Mouse (Mus musculus): ENCODE results near the gene Dvl2. TPM values are rescaled to one million over a fixed set of nuclear protein-coding genes. Genes with fewer than 3 reads are reported as not detected.

The Dvl2 gene
- polyA plus RNA-seq, 1 experiment from 2014 or later, result 9.8 TPM

GRCm38 (mm10) chr11:70029130-70029801 lies 28.9 kb downstream of the Dvl2 start:
- peak; percentile 67 for DNase-seq (ENCODE audit: low spot score)
- no peak overlapping the region for H3K9ac ChIP-seq (ENCODE audit: low read length)

DNA sequence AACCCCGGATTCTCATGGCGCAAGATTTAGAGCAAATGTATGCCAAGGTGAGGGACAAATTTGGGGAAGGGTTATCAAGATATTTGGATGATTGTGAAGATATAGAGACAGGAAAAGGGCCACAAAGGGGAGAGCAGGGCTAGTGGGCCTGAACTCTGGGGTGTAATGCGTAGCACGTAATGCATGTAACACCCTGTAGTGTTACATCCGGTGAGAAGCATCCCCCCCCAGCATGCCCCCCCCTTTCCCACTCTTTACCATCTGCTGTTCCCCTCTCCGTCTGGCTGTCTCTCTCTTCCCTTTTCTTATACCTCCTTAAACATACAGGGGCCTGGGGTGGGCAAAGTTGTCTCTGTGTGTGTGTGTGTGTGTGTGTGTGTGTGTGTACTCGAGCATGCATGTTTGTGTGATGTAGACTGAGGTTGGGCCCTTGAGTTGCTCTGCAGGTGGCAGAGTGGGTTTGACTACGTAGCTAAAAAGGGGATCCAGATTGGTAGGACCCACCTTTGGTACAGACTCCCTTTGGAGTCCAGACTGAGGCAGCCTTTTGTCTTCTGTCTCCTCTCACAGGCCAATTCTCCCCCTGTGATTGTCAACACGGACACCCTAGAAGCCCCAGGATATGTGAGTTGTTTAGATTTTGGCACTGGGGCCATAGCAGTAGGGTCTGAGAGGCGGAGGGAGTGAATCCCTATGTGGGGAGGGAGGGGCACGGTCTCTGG lies 29.6 kb downstream of the Dvl2 start:
- H3K9ac ChIP-seq (ENCODE audit: low read length), result no peak overlapping the region
- peaks cover 7% of the 10 kb centered on the region; the same call in 1 of the 2 replicates for H3K4me1 ChIP-seq (replicated peaks; ENCODE audit: control insufficient read depth, insufficient read depth)

More at GRCm38 (mm10) chr11:70029130-70029801, 28.9 kb downstream of the Dvl2 start:
- H3K27me3 ChIP-seq (ENCODE audit: control insufficient read depth, insufficient read depth, low read length), result no peaks in the 10 kb centered on the region
- peak overlapping the region; percentile 18 for H3K4me3 ChIP-seq (ENCODE audit: low read depth, low read length)
- TF ChIP-seq CTCF (IDR thresholded peaks at IDR 0.05; ENCODE audit: low read depth) (no peak), EP300 (optimal IDR thresholded peaks at IDR 0.05) (no peak)
- H3K36me3 ChIP-seq (ENCODE audit: control insufficient read depth, insufficient read depth, low read length), result peaks cover 7% of the 10 kb centered on the region
- WGBS, result 1% methylated on average over 20 of the region's 20 CpGs
- H3K9me3 ChIP-seq (ENCODE audit: control insufficient read depth, low read length), result no peaks in the 10 kb centered on the region
- H3K27ac ChIP-seq (replicated peaks), result peak overlapping the region; percentile 71
- peak; percentile 77 for ATAC-seq (ENCODE audit: low FRiP score, low TSS enrichment)
- H3K4me2 ChIP-seq (replicated peaks; ENCODE audit: low read depth), result peak overlapping the region; percentile 45
- H3K4me1 ChIP-seq (replicated peaks; ENCODE audit: control insufficient read depth, insufficient read depth), result peaks cover 7% of the 10 kb centered on the region; the same call in 1 of the 2 replicates

DNA sequence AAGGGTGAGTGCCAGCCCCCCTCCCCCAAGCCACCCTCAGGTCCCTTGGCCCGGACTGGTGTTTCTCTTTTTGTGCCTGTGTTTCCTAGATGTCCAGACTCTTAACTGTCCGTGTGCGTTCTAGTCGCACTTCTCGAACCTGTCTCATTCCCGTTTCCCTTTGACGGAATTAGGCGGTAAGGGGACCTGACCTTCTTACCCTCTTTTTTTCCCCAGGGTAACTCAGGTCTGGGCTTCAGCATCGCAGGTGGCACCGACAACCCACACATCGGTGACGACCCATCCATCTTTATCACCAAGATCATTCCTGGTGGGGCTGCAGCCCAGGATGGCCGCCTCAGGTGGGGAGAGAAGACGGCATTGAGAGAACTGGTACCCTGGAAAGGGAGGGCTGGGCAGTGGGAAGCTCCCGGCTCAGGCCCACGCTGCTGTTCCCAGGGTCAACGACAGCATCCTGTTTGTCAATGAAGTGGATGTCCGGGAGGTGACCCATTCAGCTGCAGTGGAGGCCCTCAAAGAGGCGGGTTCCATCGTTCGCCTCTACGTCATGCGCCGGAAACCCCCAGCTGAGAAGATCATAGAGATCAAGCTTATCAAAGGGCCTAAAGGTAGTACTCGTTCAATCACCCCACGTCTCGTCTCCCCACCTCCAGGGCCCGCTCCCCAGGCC lies 30.4 kb downstream of the Dvl2 start:
- H3K4me2 ChIP-seq (replicated peaks; ENCODE audit: low read depth), result no peak overlapping the region
- peaks cover 7% of the 10 kb centered on the region; the same call in 1 of the 2 replicates for H3K4me1 ChIP-seq (replicated peaks; ENCODE audit: control insufficient read depth, insufficient read depth)
- TF ChIP-seq EP300 (optimal IDR thresholded peaks at IDR 0.05) (no peak), CTCF (IDR thresholded peaks at IDR 0.05; ENCODE audit: low read depth) (no peak)
- WGBS, result 93% methylated on average over 28 of the region's 28 CpGs
- H3K4me3 ChIP-seq (ENCODE audit: low read depth, low read length), result no peak overlapping the region
- no peak overlapping the region for H3K27ac ChIP-seq (replicated peaks)
- H3K36me3 ChIP-seq (ENCODE audit: control insufficient read depth, insufficient read depth, low read length), result peaks cover 7% of the 10 kb centered on the region
- no peak for ATAC-seq (ENCODE audit: low FRiP score, low TSS enrichment)
- H3K27me3 ChIP-seq (ENCODE audit: control insufficient read depth, insufficient read depth, low read length), result no peaks in the 10 kb centered on the region
- DNase-seq (ENCODE audit: low spot score), result no peak
- H3K9ac ChIP-seq (ENCODE audit: low read length), result no peak overlapping the region
- no peaks in the 10 kb centered on the region for H3K9me3 ChIP-seq (ENCODE audit: control insufficient read depth, low read length)

More for the DNA sequence above, 29.6 kb downstream of the Dvl2 start:
- no peaks in the 10 kb centered on the region for H3K27me3 ChIP-seq (ENCODE audit: control insufficient read depth, insufficient read depth, low read length)
- TF ChIP-seq EP300 (optimal IDR thresholded peaks at IDR 0.05), result no peak
- no peak for TF ChIP-seq CTCF (IDR thresholded peaks at IDR 0.05; ENCODE audit: low read depth)
- H3K4me2 ChIP-seq (replicated peaks; ENCODE audit: low read depth), result peak overlapping the region; percentile 45
- no peak overlapping the region for H3K4me3 ChIP-seq (ENCODE audit: low read depth, low read length)
- WGBS, result 38% methylated on average over 11 of the region's 11 CpGs
- 0 out of 2 replicates have a peak, but pooled peaks have one; percentile 1 for ATAC-seq (ENCODE audit: low FRiP score, low TSS enrichment)
- no peak overlapping the region for H3K27ac ChIP-seq (replicated peaks)
- H3K9me3 ChIP-seq (ENCODE audit: control insufficient read depth, low read length), result no peaks in the 10 kb centered on the region
- peaks cover 7% of the 10 kb centered on the region for H3K36me3 ChIP-seq (ENCODE audit: control insufficient read depth, insufficient read depth, low read length)
- DNase-seq (ENCODE audit: low spot score), result no peak

DNA sequence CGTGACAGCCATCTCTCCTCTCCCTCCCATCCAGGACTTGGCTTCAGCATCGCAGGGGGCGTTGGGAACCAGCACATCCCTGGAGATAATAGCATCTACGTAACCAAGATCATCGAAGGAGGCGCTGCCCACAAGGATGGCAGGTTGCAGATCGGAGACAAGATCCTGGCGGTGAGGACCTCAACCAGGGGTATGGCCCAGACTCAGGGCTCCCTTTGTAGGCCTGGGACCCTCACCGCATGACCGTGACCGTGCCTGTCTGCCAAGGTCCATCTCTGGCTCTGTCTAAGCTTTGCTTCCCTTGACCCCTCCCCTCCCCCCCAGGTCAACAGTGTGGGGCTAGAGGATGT lies 30.9 kb downstream of the Dvl2 start:
- DNase-seq (ENCODE audit: low spot score) (no peak), ATAC-seq (ENCODE audit: low FRiP score, low TSS enrichment) (no peak)
- no peak overlapping the region for H3K4me2 ChIP-seq (replicated peaks; ENCODE audit: low read depth)
- H3K9me3 ChIP-seq (ENCODE audit: control insufficient read depth, low read length), result no peaks in the 10 kb centered on the region
- H3K36me3 ChIP-seq (ENCODE audit: control insufficient read depth, insufficient read depth, low read length), result peaks cover 7% of the 10 kb centered on the region
- H3K27me3 ChIP-seq (ENCODE audit: control insufficient read depth, insufficient read depth, low read length), result no peaks in the 10 kb centered on the region
- TF ChIP-seq EP300 (optimal IDR thresholded peaks at IDR 0.05) (no peak), CTCF (IDR thresholded peaks at IDR 0.05; ENCODE audit: low read depth) (no peak)
- H3K9ac ChIP-seq (ENCODE audit: low read length), result no peak overlapping the region
- H3K27ac ChIP-seq (replicated peaks), result no peak overlapping the region
- H3K4me3 ChIP-seq (ENCODE audit: low read depth, low read length), result no peak overlapping the region
- H3K4me1 ChIP-seq (replicated peaks; ENCODE audit: control insufficient read depth, insufficient read depth), result peaks cover 5% of the 10 kb centered on the region; the same call in 1 of the 2 replicates
- WGBS, result 99% methylated on average over 11 of the region's 11 CpGs

- no peak for DNase-seq (ENCODE audit: low spot score)
- ATAC-seq (ENCODE audit: low FRiP score, low TSS enrichment), result no peak
- H3K4me1 ChIP-seq (replicated peaks; ENCODE audit: control insufficient read depth, insufficient read depth), result no peaks in the 10 kb centered on the region
- H3K27me3 ChIP-seq (ENCODE audit: control insufficient read depth, insufficient read depth, low read length), result no peaks in the 10 kb centered on the region
- no peak for TF ChIP-seq EP300 (optimal IDR thresholded peaks at IDR 0.05)
- no peak for TF ChIP-seq CTCF (IDR thresholded peaks at IDR 0.05; ENCODE audit: low read depth)
- H3K4me2 ChIP-seq (replicated peaks; ENCODE audit: low read depth), result no peak overlapping the region
- H3K27ac ChIP-seq (replicated peaks), result no peak overlapping the region
- peaks cover 2% of the 10 kb centered on the region; the same call in 1 of the 2 replicates for H3K36me3 ChIP-seq (ENCODE audit: control insufficient read depth, insufficient read depth, low read length)
- H3K9me3 ChIP-seq (ENCODE audit: control insufficient read depth, low read length), result no peaks in the 10 kb centered on the region
- H3K4me3 ChIP-seq (ENCODE audit: low read depth, low read length), result no peak overlapping the region
- WGBS, result 61% methylated on average over 7 of the region's 7 CpGs
- H3K9ac ChIP-seq (ENCODE audit: low read length), result no peak overlapping the region
Measured at GRCm38 (mm10) chr11:70038174-70038573, 37.8 kb downstream of the Dvl2 start.

Data from stomach, postnatal 0 days (tissue).